Mouse (Mus musculus) left cerebral cortex, adult 2 months (tissue): ENCODE measurements at regions not wholly inside any gene's neighbourhood (a gene's known extent, or its start where the extent isn't known, plus 50 kb on each side); places are given as distances from the start of the nearest gene placed in this dataset.
A peak's percentile ranks its signal among the peaks of the same experiment; 100 is the strongest.

ENCODE experiments used
- DNase-seq, 2 experiments: peaks; one replicate each; pipeline ENCODE4 v3.0.0; 2021 to 2022; ENCODE audit warnings: low spot score in 2 of 2, mixed read lengths in 1 of 2; ENCODE audit errors: extremely low spot score in 1 of 2
- H3K27ac ChIP-seq: fragments of 200-600 bp; 2 replicates; pipeline ENCODE4 v1.8.1; 2022
- H3K4me3 ChIP-seq: fragments of 200-600 bp; 2 replicates; pipeline ENCODE4 v1.8.1; 2022
- CTCF ChIP-seq: fragments of 200-600 bp; IDR thresholded peaks from 2 replicates; pipeline ENCODE4 v1.8.1; 2022; ENCODE audit warnings: antibody characterized with exemption, mild to moderate bottlenecking, moderate library complexity
- intact Hi-C: fragments of 180-260 bp; cut with DNase I; formaldehyde crosslinking; loops from one replicate; pipeline ENCODE4 v1.15.1; 2025

GRCm38 (mm10) chr5:64486761-64487160 is 316.4 kb upstream of the Klf3 start:
- no peak for DNase-seq
- no peak overlapping the region for H3K4me3 ChIP-seq
- intact Hi-C loops: no loop called here
- H3K27ac ChIP-seq: no peak overlapping the region
- no peak for TF ChIP-seq CTCF

- no peak for TF ChIP-seq CTCF
- intact Hi-C loops: no loop called here
- H3K27ac ChIP-seq: no peak overlapping the region
- DNase-seq: no peak
- peak overlapping the region; percentile 23 for H3K4me3 ChIP-seq
Observed at GRCm38 (mm10) chr5:64487698-64488398, 315.3 kb upstream of the Klf3 start.

GRCm38 (mm10) chr5:64489656-64490444 is 313.3 kb upstream of the Klf3 start:
- Histone ChIP-seq H3K27ac (no peak overlapping the region), H3K4me3 (no peak overlapping the region)
- no peak for DNase-seq
- intact Hi-C loops: no loop called here
- no peak for TF ChIP-seq CTCF

- no peak overlapping the region for H3K27ac ChIP-seq
- TF ChIP-seq CTCF: no peak
- DNase-seq: no peak
- H3K4me3 ChIP-seq: no peak overlapping the region
- intact Hi-C loops: no loop called here
Observed at GRCm38 (mm10) chr5:64490445-64490950, 312.7 kb upstream of the Klf3 start.

GRCm38 (mm10) chr5:64494429-64494828 is 308.8 kb upstream of the Klf3 start:
- Histone ChIP-seq H3K4me3 (no peak overlapping the region), H3K27ac (no peak overlapping the region)
- no peak for TF ChIP-seq CTCF
- DNase-seq: no peak
- intact Hi-C loops: no loop called here

- no peak for DNase-seq
- intact Hi-C loops: no loop called here
- no peak overlapping the region for H3K4me3 ChIP-seq
- no peak for TF ChIP-seq CTCF
- no peak overlapping the region for H3K27ac ChIP-seq
Observed at GRCm38 (mm10) chr5:64496853-64497252, 306.3 kb upstream of the Klf3 start.

- intact Hi-C loops: no loop called here
- DNase-seq: no peak
- Histone ChIP-seq H3K27ac (no peak overlapping the region), H3K4me3 (no peak overlapping the region)
- TF ChIP-seq CTCF: no peak
Observed at GRCm38 (mm10) chr5:64498431-64498830, 304.8 kb upstream of the Klf3 start.

GRCm38 (mm10) chr5:64499131-64499530 is 304.1 kb upstream of the Klf3 start:
- Histone ChIP-seq H3K27ac (no peak overlapping the region), H3K4me3 (no peak overlapping the region)
- DNase-seq: no peak
- intact Hi-C loops: no loop called here
- TF ChIP-seq CTCF: no peak

- no peak overlapping the region for H3K4me3 ChIP-seq
- DNase-seq: no peak
- no peak for TF ChIP-seq CTCF
- intact Hi-C loops: loop anchor here (5.0 kb wide), 1 partner anchor 213 kb away; no protein-coding TSS in a partner anchor
- no peak overlapping the region for H3K27ac ChIP-seq
Observed at GRCm38 (mm10) chr5:64500413-64500812, 302.8 kb upstream of the Klf3 start.

- H3K27ac ChIP-seq: no peak overlapping the region
- intact Hi-C loops: loop anchor here (5.0 kb wide), 1 partner anchor 214 kb away; no protein-coding TSS in a partner anchor
- no peak for DNase-seq
- no peak overlapping the region for H3K4me3 ChIP-seq
- TF ChIP-seq CTCF: no peak
Observed at GRCm38 (mm10) chr5:64500866-64501265, 302.3 kb upstream of the Klf3 start.

GRCm38 (mm10) chr5:64501746-64502145 is 301.4 kb upstream of the Klf3 start:
- DNase-seq: no peak

GRCm38 (mm10) chr5:64503514-64503913 is 299.7 kb upstream of the Klf3 start:
- no peak for DNase-seq
- Histone ChIP-seq H3K27ac (no peak overlapping the region), H3K4me3 (no peak overlapping the region)
- intact Hi-C loops: loop anchor here (5.0 kb wide), 1 partner anchor 216 kb away; no protein-coding TSS in a partner anchor
- no peak for TF ChIP-seq CTCF

More at GRCm38 (mm10) chr5:64501746-64502145, 301.4 kb upstream of the Klf3 start:
- intact Hi-C loops: loop anchor here (5.0 kb wide), 1 partner anchor 214 kb away; no protein-coding TSS in a partner anchor
- TF ChIP-seq CTCF: no peak
- Histone ChIP-seq H3K27ac (no peak overlapping the region), H3K4me3 (no peak overlapping the region)
